Mouse (Mus musculus) ES-Bruce4 (cell line): ENCODE data around the gene Lgals2.

ENCODE experiments used
- CTCF ChIP-seq: IDR thresholded peaks from one replicate; pipeline ENCODE4 v1.8.1; 2011; ENCODE audit warnings: low read depth, low read length
- EP300 ChIP-seq: IDR thresholded peaks from 2 replicates; pipeline ENCODE4 v1.6.1; 2011; ENCODE audit warnings: low read depth, low read length; ENCODE audit not compliant: insufficient read depth

GRCm38 (mm10) chr15:78850944-78851343, 4.4 kb downstream of the Lgals2 start:
- TF ChIP-seq CTCF (no peak), EP300 (no peak)
